Mouse (Mus musculus) G1E (cell line): ENCODE measurements around the gene Nfix. TPM values are rescaled to one million over a fixed set of nuclear protein-coding genes. Genes with fewer than 3 reads are reported as not detected.

ENCODE experiments used
- ATAC-seq: 2 replicates; pipeline ENCODE4 v1.8.0; 2016; ENCODE audit warnings: mild to moderate bottlenecking; ENCODE audit not compliant: insufficient number of reproducible peaks, poor library complexity, low FRiP score, severe bottlenecking; ENCODE audit errors: extremely low read depth
- DNase-seq: peaks from one replicate; pipeline ENCODE4 v3.0.0; 2012; ENCODE audit warnings: low spot score
- H3K27me3 ChIP-seq: 2 replicates; pipeline ENCODE4 v1.6.1; 2012; ENCODE audit warnings: mild to moderate bottlenecking, low read length, inconsistent platforms; ENCODE audit not compliant: insufficient read depth
- H3K36me3 ChIP-seq: replicated peaks from 2 replicates; pipeline ENCODE3; 2012; ENCODE audit warnings: mild to moderate bottlenecking, inconsistent platforms
- H3K4me1 ChIP-seq: 2 replicates; pipeline ENCODE4 v1.6.1; 2012; ENCODE audit warnings: low read depth, low read length, inconsistent platforms, mixed read lengths; ENCODE audit not compliant: insufficient read depth
- H3K4me3 ChIP-seq: 2 replicates; pipeline ENCODE4 v1.5.1; 2012; ENCODE audit warnings: low read depth, mild to moderate bottlenecking, inconsistent platforms, low read length, moderate library complexity, mixed read lengths
- H3K9me3 ChIP-seq: replicated peaks from 2 replicates; pipeline ENCODE4 v1.6.1; 2012; ENCODE audit warnings: inconsistent platforms
- CTCF ChIP-seq: IDR thresholded peaks from 2 replicates; pipeline ENCODE4 v1.5.1; 2012; ENCODE audit warnings: low read depth, low read length, inconsistent platforms, mixed read lengths
- GATA1 ChIP-seq: IDR thresholded peaks from 2 replicates; pipeline ENCODE4 v1.6.1; 2012; ENCODE audit warnings: borderline replicate concordance, low read length, inconsistent platforms, mixed read lengths
- GATA2 ChIP-seq: IDR thresholded peaks from 2 replicates; pipeline ENCODE4 v1.6.1; 2012; ENCODE audit warnings: low read depth, low read length, inconsistent platforms, borderline replicate concordance
- POLR2AphosphoS5 ChIP-seq: IDR thresholded peaks from 2 replicates; pipeline ENCODE4 v1.6.1; 2012; ENCODE audit warnings: low read depth, low read length, inconsistent platforms; ENCODE audit not compliant: insufficient replicate concordance
- TAL1 ChIP-seq: conservative IDR thresholded peaks from 2 replicates; pipeline ENCODE4 v1.6.1; 2012; ENCODE audit warnings: low read depth, low read length, inconsistent platforms, mixed read lengths
- polyA plus RNA-seq: library from polyadenylated mRNA; stranded (reverse); fragments of >175 nt; gene quantifications from 2 replicates; pipeline ENCODE4 v1.2.3, GENCODE M21; 2012
- total RNA-seq, 2 experiments: library from RNA; stranded (forward) in 1 of 2; stranded (reverse) in 1 of 2; fragments of 200-1000 nt in 1 of 2; fragments of >200 nt in 1 of 2; fragmentation: Nextera tagmentation in 1 of 2; gene quantifications; 2 replicates each; pipeline ENCODE4 v1.2.3; 2014 to 2017

The Nfix gene
- total and polyA plus RNA-seq, 3 experiments: 4.3 to 34.0 (median 16.2) TPM

DNA sequence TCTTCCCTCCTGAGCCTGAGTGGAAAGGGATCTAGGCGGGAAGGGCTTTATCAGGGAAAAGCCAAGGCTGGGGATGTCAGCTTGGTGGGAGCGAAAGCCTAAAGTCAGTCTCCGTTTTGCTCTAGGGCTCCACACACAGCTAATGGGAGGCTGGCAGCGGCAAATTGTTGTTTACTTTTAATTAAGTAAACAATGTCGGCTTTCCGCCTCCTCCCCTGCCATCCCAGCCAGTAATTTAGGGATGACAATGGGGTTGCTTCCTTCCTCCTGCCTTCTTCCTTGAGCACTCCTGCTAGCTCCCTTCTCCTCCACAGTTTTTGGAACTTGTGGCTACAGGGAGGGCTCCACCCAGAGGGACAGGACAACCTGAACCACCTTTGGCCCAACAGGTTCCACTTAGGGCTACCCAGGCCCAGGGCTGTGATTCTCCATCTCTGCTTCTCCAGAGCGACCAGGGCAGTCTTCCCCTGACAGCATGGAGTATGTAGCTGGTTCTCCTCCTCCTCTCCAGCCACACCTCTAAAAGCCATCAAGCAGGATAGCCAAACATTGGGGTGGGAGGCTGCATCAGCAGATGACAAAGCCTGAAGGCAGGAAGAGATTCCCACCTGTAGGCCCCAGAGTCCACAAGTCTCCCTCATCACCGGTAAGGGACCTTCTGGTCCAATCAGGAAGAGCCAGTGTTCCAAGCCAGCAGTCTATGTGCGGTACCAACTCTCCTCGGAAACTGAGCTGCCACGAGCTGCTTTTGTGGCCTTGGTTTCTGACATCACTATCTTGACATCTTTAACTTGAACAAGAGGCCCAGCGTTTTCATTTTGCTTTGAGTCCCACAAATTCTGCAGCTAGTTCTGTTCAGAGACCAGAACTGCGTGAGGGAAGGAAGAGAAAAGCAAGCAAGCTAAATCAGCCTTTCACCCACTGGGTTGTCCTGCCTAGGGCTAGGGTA lies 59.0 kb downstream of the Nfix start:
- Histone ChIP-seq H3K36me3 (peaks cover 24% of the 10 kb centered on the region), H3K9me3 (no peaks in the 10 kb centered on the region), H3K4me1 (peaks cover 95% of the 10 kb centered on the region), H3K4me3 (no peak overlapping the region), H3K27me3 (peaks cover 2% of the 10 kb centered on the region; the same call in 1 of the 2 replicates)
- TF ChIP-seq POLR2AphosphoS5 (no peak), GATA1 (no peak), TAL1 (no peak)
- DNase-seq (no peak), ATAC-seq (no peak)

DNA sequence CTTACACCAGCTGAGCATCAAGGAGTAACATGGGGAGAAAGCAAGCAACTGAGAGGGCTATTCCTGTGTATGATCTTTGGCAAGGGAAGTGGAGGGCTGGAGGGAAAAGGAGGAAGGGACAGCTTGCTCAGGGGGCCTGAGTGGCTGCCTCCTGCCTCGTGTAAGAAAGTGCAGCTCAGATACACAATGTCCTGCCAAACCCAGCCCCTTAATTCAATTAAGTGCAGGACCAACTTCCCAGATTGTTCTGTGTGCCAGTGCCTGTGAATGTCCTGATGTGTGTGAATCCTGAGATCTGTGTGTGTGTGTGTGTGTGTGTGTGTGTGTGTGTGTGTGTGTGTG lies 60.8 kb downstream of the Nfix start:
- peaks cover 28% of the 10 kb centered on the region for H3K36me3 ChIP-seq
- no peak for TF ChIP-seq GATA1
- no peak for TF ChIP-seq POLR2AphosphoS5
- TF ChIP-seq TAL1: no peak
- no peak for TF ChIP-seq GATA2
- TF ChIP-seq CTCF: no peak
- H3K4me3 ChIP-seq: no peak overlapping the region
- DNase-seq: no peak
- H3K9me3 ChIP-seq: no peaks in the 10 kb centered on the region
- peaks cover 94% of the 10 kb centered on the region for H3K4me1 ChIP-seq
- ATAC-seq: no peak
- H3K27me3 ChIP-seq: peaks cover 4% of the 10 kb centered on the region

DNA sequence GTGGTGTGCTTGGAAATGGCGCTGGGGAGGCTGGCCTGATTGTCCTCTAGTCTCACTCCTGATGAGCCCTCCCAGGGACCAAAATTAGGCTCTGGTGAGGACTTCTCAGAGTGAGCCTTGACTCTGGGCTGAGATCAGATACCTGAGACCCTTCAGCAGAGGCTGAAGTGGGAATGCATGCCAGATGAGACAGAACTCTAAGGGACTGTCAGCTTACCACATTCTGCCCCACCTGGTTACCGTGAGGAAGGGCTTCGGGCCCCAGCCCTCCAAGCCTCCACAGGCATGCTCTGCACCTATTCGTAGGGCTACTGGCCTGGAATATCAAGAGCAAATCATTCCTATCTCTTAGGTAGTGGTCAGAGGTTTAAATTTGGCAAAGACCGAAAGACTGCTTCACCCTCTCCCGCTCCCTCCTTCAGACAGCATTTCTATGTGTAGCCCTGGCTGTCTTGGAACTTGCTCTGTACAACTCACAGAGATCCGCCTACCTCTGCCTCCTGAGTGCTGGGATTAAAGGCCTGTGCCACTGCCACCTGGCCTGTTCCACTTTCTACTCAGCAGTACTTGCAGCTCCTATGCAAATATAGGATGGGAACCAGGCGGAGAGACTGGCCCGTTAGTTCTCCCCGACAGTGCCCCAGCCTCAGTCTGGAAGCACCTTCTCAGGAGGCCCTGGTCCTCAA lies 61.3 kb downstream of the Nfix start:
- DNase-seq (no peak), ATAC-seq (no peak)
- Histone ChIP-seq H3K9me3 (no peaks in the 10 kb centered on the region), H3K4me1 (peaks cover 94% of the 10 kb centered on the region), H3K36me3 (peaks cover 31% of the 10 kb centered on the region), H3K27me3 (peaks cover 4% of the 10 kb centered on the region), H3K4me3 (no peak overlapping the region; the same call in 1 of the 2 replicates)
- TF ChIP-seq POLR2AphosphoS5 (no peak), GATA2 (no peak), TAL1 (no peak)

DNA sequence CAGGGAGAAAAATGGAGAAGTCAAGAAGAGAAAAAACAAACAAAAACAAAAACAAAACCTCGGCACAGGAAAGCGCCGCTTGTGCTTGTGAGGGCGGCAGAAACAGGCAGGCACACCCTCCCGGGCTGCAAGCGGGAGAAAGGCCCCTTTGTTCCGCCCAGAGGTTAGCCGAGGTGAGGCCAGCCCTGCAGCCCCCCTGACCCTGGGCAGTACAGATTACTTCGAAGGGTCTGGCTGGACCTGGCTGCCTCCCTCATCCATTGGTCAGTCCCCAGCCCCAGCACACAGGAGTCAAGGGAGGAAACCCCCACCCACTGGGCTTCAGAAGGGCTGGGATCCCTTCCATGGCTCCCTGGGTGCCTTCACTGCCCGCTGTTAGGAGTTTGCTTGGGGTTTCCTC lies 61.9 kb downstream of the Nfix start:
- no peak for DNase-seq
- H3K27me3 ChIP-seq: peaks cover 4% of the 10 kb centered on the region
- peak overlapping the region; percentile 59; the same call in 1 of the 2 replicates for H3K4me3 ChIP-seq
- peaks cover 37% of the 10 kb centered on the region for H3K36me3 ChIP-seq
- TF ChIP-seq TAL1 (no peak), CTCF (no peak), GATA1 (no peak), POLR2AphosphoS5 (no peak), GATA2 (no peak)
- ATAC-seq: no peak
- H3K4me1 ChIP-seq: peaks cover 94% of the 10 kb centered on the region
- H3K9me3 ChIP-seq: no peaks in the 10 kb centered on the region

DNA sequence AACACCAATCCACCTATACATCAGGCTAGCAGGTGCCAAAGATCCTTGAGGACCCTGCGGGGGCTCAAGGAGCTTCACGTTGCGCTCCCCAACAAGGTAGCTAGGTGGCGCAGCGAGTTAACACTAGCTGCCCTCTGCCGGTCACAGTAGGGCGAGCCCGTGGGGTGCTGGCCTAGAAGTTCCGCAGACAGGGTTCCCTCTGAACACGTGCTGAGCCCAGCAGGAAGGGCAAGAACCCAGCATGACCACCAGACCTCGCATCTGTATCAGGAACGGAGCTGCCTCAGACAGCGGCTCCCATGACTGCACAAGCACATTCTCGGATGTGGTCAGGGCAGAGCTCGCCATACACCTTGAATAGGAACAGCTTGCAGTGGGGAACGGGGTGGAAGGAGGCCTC lies 62.5 kb downstream of the Nfix start:
- H3K9me3 ChIP-seq: no peaks in the 10 kb centered on the region
- peaks cover 4% of the 10 kb centered on the region for H3K27me3 ChIP-seq
- peaks cover 94% of the 10 kb centered on the region for H3K4me1 ChIP-seq
- peak; percentile 86 for TF ChIP-seq CTCF
- TF ChIP-seq POLR2AphosphoS5: no peak
- ATAC-seq (peak; percentile 70), DNase-seq (peak; percentile 69)
- H3K36me3 ChIP-seq: peaks cover 43% of the 10 kb centered on the region
- peak overlapping the region; percentile 59; the same call in 1 of the 2 replicates for H3K4me3 ChIP-seq

GRCm38 (mm10) chr8:84736521-84736920 lies 63.6 kb downstream of the Nfix start:
- no peak for TF ChIP-seq TAL1
- peaks cover 4% of the 10 kb centered on the region for H3K27me3 ChIP-seq
- DNase-seq: no peak

More at GRCm38 (mm10) chr8:84736521-84736920, 63.6 kb downstream of the Nfix start:
- H3K4me3 ChIP-seq: no peak overlapping the region
- H3K36me3 ChIP-seq: peaks cover 49% of the 10 kb centered on the region
- ATAC-seq: no peak
- no peaks in the 10 kb centered on the region for H3K9me3 ChIP-seq
- peaks cover 94% of the 10 kb centered on the region for H3K4me1 ChIP-seq
